ENCODE assay signal across 30 mouse cellular contexts in the genomic region with DNA sequence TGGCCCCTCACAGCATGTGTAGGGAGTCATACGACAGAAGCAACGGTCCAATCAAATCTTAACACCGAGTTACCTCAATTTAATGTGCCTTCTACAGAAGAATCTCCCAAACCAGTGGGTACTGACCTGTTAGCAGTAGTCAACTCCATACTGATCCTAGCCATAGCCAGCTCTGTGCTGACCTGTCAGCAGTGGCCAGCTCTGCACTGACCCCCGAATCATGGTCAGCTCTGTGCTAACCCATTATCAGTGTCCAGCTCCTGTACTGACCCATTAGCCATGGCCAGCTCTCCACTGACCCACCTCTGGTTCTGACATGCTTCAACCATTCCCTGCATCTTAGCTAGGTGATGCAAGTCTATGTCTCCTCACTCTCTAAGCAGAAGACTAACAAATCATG.
"Had no signal": no experiment of that assay in that cellular context is flagged by ENCODE, and none has a peak within 500 bp of the region (broad histone marks: within the 10 kb centered on the region; RNA-seq: fewer than 3 reads in every experiment).

No protein-coding gene starts in this region.

- H3K4me2 ChIP-seq: limb, embryonic 12.5 days; limb, embryonic 13.5 days; limb, embryonic 15.5 days; liver, embryonic 11.5 days; liver, embryonic 12.5 days; liver, embryonic 13.5 days; liver, embryonic 15.5 days; lung, embryonic 14.5 days; lung, embryonic 15.5 days; midbrain, embryonic 12.5 days; neural tube, embryonic 12.5 days had no signal

- ATAC-seq: liver, embryonic 12.5 days; liver, postnatal 0 days; lung, postnatal 0 days; midbrain, embryonic 16.5 days had no signal

- H3K27ac ChIP-seq: left cerebral cortex, adult 2 months; limb, embryonic 10.5 days; limb, embryonic 12.5 days; limb, embryonic 13.5 days; limb, embryonic 15.5 days; liver, embryonic 12.5 days; liver, embryonic 13.5 days; liver, embryonic 14.5 days; liver, embryonic 15.5 days; lung, embryonic 15.5 days; macrophage; midbrain, embryonic 10.5 days; midbrain, embryonic 12.5 days; neural tube, embryonic 12.5 days had no signal

- H3K36me3 ChIP-seq: limb, embryonic 10.5 days; limb, embryonic 12.5 days; limb, embryonic 13.5 days; limb, embryonic 15.5 days; liver, embryonic 12.5 days; liver, embryonic 13.5 days; liver, embryonic 15.5 days; lung, embryonic 15.5 days; midbrain, embryonic 10.5 days; midbrain, embryonic 12.5 days; neural tube, embryonic 12.5 days had no signal

- H3K27me3 ChIP-seq: limb, embryonic 12.5 days; limb, embryonic 13.5 days; limb, embryonic 15.5 days; liver, embryonic 12.5 days; liver, embryonic 13.5 days; liver, embryonic 15.5 days; lung, embryonic 15.5 days; megakaryocyte, embryonic 14.5 days; midbrain, embryonic 12.5 days; neural tube, embryonic 12.5 days had no signal

- H3K4me3 ChIP-seq: left cerebral cortex, adult 2 months; limb, embryonic 10.5 days; limb, embryonic 12.5 days; limb, embryonic 13.5 days; limb, embryonic 15.5 days; liver, embryonic 12.5 days; liver, embryonic 13.5 days; liver, embryonic 15.5 days; lung, embryonic 15.5 days; megakaryocyte, embryonic 14.5 days; midbrain, embryonic 10.5 days; midbrain, embryonic 12.5 days; myocyte; neural tube, embryonic 12.5 days had no signal

- H3K9ac ChIP-seq: limb, embryonic 12.5 days; limb, embryonic 13.5 days; limb, embryonic 15.5 days; liver, embryonic 12.5 days; liver, embryonic 13.5 days; liver, embryonic 14.5 days; liver, embryonic 15.5 days; liver, postnatal 0 days; lung, embryonic 14.5 days; lung, embryonic 15.5 days; midbrain, embryonic 12.5 days; neural tube, embryonic 12.5 days had no signal

- DNase-seq: left cerebral cortex, postnatal 4 days; liver; liver, embryonic 13.5 days; liver, postnatal 0 days; lung, adult 18-20 months; lung, adult 2 months; lung, embryonic 14.5 days; lung, postnatal 10 days; lung, postnatal 14 days; lung, postnatal 36 days; lung, postnatal 4 days; midbrain, embryonic 14.5 days had no signal

- H3K4me1 ChIP-seq: liver, embryonic 12.5 days; liver, embryonic 13.5 days; liver, embryonic 15.5 days; lung, embryonic 15.5 days; megakaryocyte, embryonic 14.5 days had no signal

- H3K9me3 ChIP-seq: limb, embryonic 10.5 days; limb, embryonic 12.5 days; limb, embryonic 13.5 days; limb, embryonic 15.5 days; liver, embryonic 13.5 days; liver, embryonic 15.5 days; lung, embryonic 15.5 days; midbrain, embryonic 10.5 days; midbrain, embryonic 12.5 days; neural tube, embryonic 12.5 days had no signal
